Comparison of ENCODE assay signal across 9 mouse cellular contexts in genomic region chr4:119223696-119224095, GRCm38 (mm10). TPM values are rescaled to one million over a fixed set of nuclear protein-coding genes. Genes with fewer than 3 reads are reported as not detected.
A peak's percentile ranks its signal among the peaks of the same experiment; 100 is the strongest.
DNase-seq lines count a peak whose midpoint lies in the region; ATAC-seq and TF ChIP-seq lines count a peak whose summit lies in the region.
"Had no signal": no experiment of that assay in that cellular context is flagged by ENCODE, and none has a peak within 500 bp of the region (broad histone marks: within the 10 kb centered on the region; RNA-seq: fewer than 3 reads in every experiment).

No protein-coding gene starts in this region.

- H3K36me3 ChIP-seq in kidney, embryonic 16.5 days (ENCODE audit: insufficient read depth, low read length), result peaks cover 45% of the 10 kb centered on the region
- peaks cover 56% of the 10 kb centered on the region for H3K36me3 ChIP-seq in E14TG2a.4 (ENCODE audit: insufficient read depth, low read length)
- peaks cover 24% of the 10 kb centered on the region for H3K36me3 ChIP-seq in intestine, embryonic 15.5 days
- peaks cover 29% of the 10 kb centered on the region for H3K36me3 ChIP-seq in lung, postnatal 0 days (ENCODE audit: insufficient read depth, low read length)

- no peak for TF ChIP-seq EP300 in lung, postnatal 0 days (IDR thresholded peaks at IDR 0.05)

- no peak overlapping the region for H3K4me3 ChIP-seq in kidney, embryonic 16.5 days (ENCODE audit: low read length)
- H3K4me3 ChIP-seq in E14TG2a.4 (replicated peaks; ENCODE audit: low read length), result no peak overlapping the region
- no peak overlapping the region for H3K4me3 ChIP-seq in intestine, embryonic 15.5 days (replicated peaks)
- H3K4me3 ChIP-seq in lung, postnatal 0 days (ENCODE audit: low read depth, low read length), result no peak overlapping the region

- no peaks in the 10 kb centered on the region for H3K9me3 ChIP-seq in kidney, embryonic 16.5 days (ENCODE audit: low read length)
- no peaks in the 10 kb centered on the region for H3K9me3 ChIP-seq in E14TG2a.4 (ENCODE audit: low read length)
- no peaks in the 10 kb centered on the region for H3K9me3 ChIP-seq in intestine, embryonic 15.5 days
- no peaks in the 10 kb centered on the region for H3K9me3 ChIP-seq in lung, postnatal 0 days (ENCODE audit: low read length)

- intact Hi-C loops in gastrocnemius, postnatal 36 days (cut with DNase I), result no loop called here

- no peaks in the 10 kb centered on the region for H3K4me1 ChIP-seq in kidney, embryonic 16.5 days (ENCODE audit: insufficient read depth, low read length)
- peaks cover 45% of the 10 kb centered on the region for H3K4me1 ChIP-seq in E14TG2a.4 (replicated peaks; ENCODE audit: low read depth, low read length)
- H3K4me1 ChIP-seq in intestine, embryonic 15.5 days (replicated peaks), result no peaks in the 10 kb centered on the region
- no peaks in the 10 kb centered on the region for H3K4me1 ChIP-seq in lung, postnatal 0 days (ENCODE audit: insufficient read depth, low read depth, low read length)

- 78% methylated on average over 1 of the region's 1 CpGs for WGBS in kidney, embryonic 16.5 days
- 89% methylated on average over 1 of the region's 1 CpGs for WGBS in intestine, embryonic 15.5 days
- 77% methylated on average over 1 of the region's 1 CpGs for WGBS in lung, postnatal 0 days

- H3K27ac ChIP-seq in kidney, embryonic 16.5 days (ENCODE audit: low read length), result no peak overlapping the region
- no peak overlapping the region for H3K27ac ChIP-seq in intestine, embryonic 15.5 days
- no peak overlapping the region for H3K27ac ChIP-seq in lung, postnatal 0 days (ENCODE audit: low read length)

- no peaks in the 10 kb centered on the region for H3K27me3 ChIP-seq in kidney, embryonic 16.5 days (ENCODE audit: insufficient read depth, low read length)
- H3K27me3 ChIP-seq in E14TG2a.4 (ENCODE audit: insufficient read depth, low read length), result no peaks in the 10 kb centered on the region
- H3K27me3 ChIP-seq in intestine, embryonic 15.5 days (replicated peaks), result no peaks in the 10 kb centered on the region
- no peaks in the 10 kb centered on the region for H3K27me3 ChIP-seq in lung, postnatal 0 days (replicated peaks; ENCODE audit: insufficient read depth, low read length)

- no peak for ATAC-seq in kidney, embryonic 16.5 days (ENCODE audit: low FRiP score, low TSS enrichment)
- ATAC-seq in intestine, embryonic 15.5 days, result peak; percentile 29; the same call in 1 of the 2 replicates
- peak; percentile 41 for ATAC-seq in lung, postnatal 0 days

- no peak overlapping the region for H3K9ac ChIP-seq in kidney, embryonic 16.5 days (replicated peaks; ENCODE audit: low read length)
- H3K9ac ChIP-seq in intestine, embryonic 15.5 days, result no peak overlapping the region
- no peak overlapping the region for H3K9ac ChIP-seq in lung, postnatal 0 days (replicated peaks; ENCODE audit: low read depth)

- peak; percentile 40 for DNase-seq in kidney, adult 11 months
- peak; percentile 28 for DNase-seq in adrenal gland, postnatal 25 days
- peak; percentile 57 for DNase-seq in lung, postnatal 0 days (ENCODE audit: low spot score)
- DNase-seq in thymus, postnatal 4 days, result peak; percentile 53
- no peak for DNase-seq in gastrocnemius, postnatal 36 days

- TF ChIP-seq CTCF in E14TG2a.4 (conservative IDR thresholded peaks at IDR 0.05; ENCODE audit: low read length), result peak; percentile 99
- peak; percentile 80 for TF ChIP-seq CTCF in lung, postnatal 0 days (IDR thresholded peaks at IDR 0.05)

- H3K4me2 ChIP-seq in kidney, embryonic 16.5 days (replicated peaks; ENCODE audit: low read depth, low read length), result no peak overlapping the region
- H3K4me2 ChIP-seq in intestine, embryonic 15.5 days (replicated peaks), result no peak overlapping the region
- H3K4me2 ChIP-seq in lung, postnatal 0 days (replicated peaks; ENCODE audit: low read depth, low read length), result no peak overlapping the region

RNA-seq across cellular contexts. Expression of gene Tmem269, which starts 5.7 kb away (rescaled TPM):
- polyA plus RNA-seq in kidney, embryonic 16.5 days (2015; fragmentation: Nextera tagmentation; extraction: Ambion mirVana), result not detected in 2 replicates
- not detected in 2 replicates for total RNA-seq in adrenal gland, postnatal 25 days (2021)
- polyA plus RNA-seq in intestine, embryonic 15.5 days (2015; fragmentation: Nextera tagmentation; extraction: Ambion mirVana), result not detected in 2 replicates
- polyA plus RNA-seq in lung, postnatal 0 days (2015; fragmentation: Nextera tagmentation; extraction: Ambion mirVana), result 0.10 and 0.18 TPM in 2 replicates
- not detected for total RNA-seq in gastrocnemius, postnatal 36 days (2021)
- polyA plus RNA-seq: lung, embryonic 16.5 days had no signal

RNA-seq across cellular contexts. Expression of gene AU022252, which starts 8.8 kb away (rescaled TPM):
- 31.1 and 33.7 TPM in 2 replicates for polyA plus RNA-seq in kidney, embryonic 16.5 days (2015; fragmentation: Nextera tagmentation; extraction: Ambion mirVana)
- 27.9 and 28.1 TPM in 2 replicates for total RNA-seq in adrenal gland, postnatal 25 days (2021)
- 28.1 and 30.9 TPM in 2 replicates for polyA plus RNA-seq in intestine, embryonic 15.5 days (2015; fragmentation: Nextera tagmentation; extraction: Ambion mirVana)
- 16.9 and 21.1 TPM in 2 replicates for polyA plus RNA-seq in lung, postnatal 0 days (2015; fragmentation: Nextera tagmentation; extraction: Ambion mirVana)
- total RNA-seq in gastrocnemius, postnatal 36 days (2021), result 10 to 100 TPM; 24.2 to 24.7 TPM

RNA-seq across cellular contexts. Expression of gene P3h1, which starts 9.0 kb away (rescaled TPM):
- polyA plus RNA-seq in kidney, embryonic 16.5 days (2015; fragmentation: Nextera tagmentation; extraction: Ambion mirVana), result 35.8 and 36.0 TPM in 2 replicates
- total RNA-seq in adrenal gland, postnatal 25 days (2021), result 29.2 and 30.6 TPM in 2 replicates
- polyA plus RNA-seq in intestine, embryonic 15.5 days (2015; fragmentation: Nextera tagmentation; extraction: Ambion mirVana), result 27.3 and 28.5 TPM in 2 replicates
- polyA plus RNA-seq in lung, postnatal 0 days (2015; fragmentation: Nextera tagmentation; extraction: Ambion mirVana), result 29.4 and 32.2 TPM in 2 replicates
- total RNA-seq in gastrocnemius, postnatal 36 days (2021), result 10 to 100 TPM; 12.7 to 13.8 TPM

RNA-seq across cellular contexts. Expression of gene Svbp, which starts 28.6 kb away (rescaled TPM):
- 121 and 125 TPM in 2 replicates for polyA plus RNA-seq in kidney, embryonic 16.5 days (2015; fragmentation: Nextera tagmentation; extraction: Ambion mirVana)
- total RNA-seq in adrenal gland, postnatal 25 days (2021), result 17.7 and 20.2 TPM in 2 replicates
- polyA plus RNA-seq in intestine, embryonic 15.5 days (2015; fragmentation: Nextera tagmentation; extraction: Ambion mirVana), result 109 and 116 TPM in 2 replicates
- polyA plus RNA-seq in lung, postnatal 0 days (2015; fragmentation: Nextera tagmentation; extraction: Ambion mirVana), result 99.9 and 101 TPM in 2 replicates
- 10 to 100 TPM; 10.7 to 15.2 TPM for total RNA-seq in gastrocnemius, postnatal 36 days (2021)

RNA-seq across cellular contexts. Expression of gene Cldn19, which starts 31.5 kb away (rescaled TPM):
- 22.4 and 24.4 TPM in 2 replicates for polyA plus RNA-seq in kidney, embryonic 16.5 days (2015; fragmentation: Nextera tagmentation; extraction: Ambion mirVana)
- total RNA-seq in adrenal gland, postnatal 25 days (2021), result 0.21 TPM in 1 of 2 replicates, not detected in the other
- polyA plus RNA-seq in intestine, embryonic 15.5 days (2015; fragmentation: Nextera tagmentation; extraction: Ambion mirVana), result 0.08 and 0.14 TPM in 2 replicates
- not detected in 2 replicates for polyA plus RNA-seq in lung, postnatal 0 days (2015; fragmentation: Nextera tagmentation; extraction: Ambion mirVana)
- 1 to 10 TPM; 2.2 to 3.2 TPM for total RNA-seq in gastrocnemius, postnatal 36 days (2021)

Comparison
In these comparisons a context has a peak if more than half of its experiments do, and no peak if none do; other contexts are left out.
1. DNase-seq: peak in kidney, adult 11 months (single experiment), adrenal gland, postnatal 25 days (single experiment), lung, postnatal 0 days (single experiment) and thymus, postnatal 4 days (single experiment); none in gastrocnemius, postnatal 36 days (0 of 2).